Mouse (Mus musculus): Measurements from ENCODE around the gene Otx1. TPM values are rescaled to one million over a fixed set of nuclear protein-coding genes. Genes with fewer than 3 reads are reported as not detected.
A peak's percentile ranks its signal among the peaks of the same experiment; 100 is the strongest.

Otx1 gene
- total and polyA plus RNA-seq, 2 experiments from 2014 or later, result 2.3 to 5.9 TPM

DNA sequence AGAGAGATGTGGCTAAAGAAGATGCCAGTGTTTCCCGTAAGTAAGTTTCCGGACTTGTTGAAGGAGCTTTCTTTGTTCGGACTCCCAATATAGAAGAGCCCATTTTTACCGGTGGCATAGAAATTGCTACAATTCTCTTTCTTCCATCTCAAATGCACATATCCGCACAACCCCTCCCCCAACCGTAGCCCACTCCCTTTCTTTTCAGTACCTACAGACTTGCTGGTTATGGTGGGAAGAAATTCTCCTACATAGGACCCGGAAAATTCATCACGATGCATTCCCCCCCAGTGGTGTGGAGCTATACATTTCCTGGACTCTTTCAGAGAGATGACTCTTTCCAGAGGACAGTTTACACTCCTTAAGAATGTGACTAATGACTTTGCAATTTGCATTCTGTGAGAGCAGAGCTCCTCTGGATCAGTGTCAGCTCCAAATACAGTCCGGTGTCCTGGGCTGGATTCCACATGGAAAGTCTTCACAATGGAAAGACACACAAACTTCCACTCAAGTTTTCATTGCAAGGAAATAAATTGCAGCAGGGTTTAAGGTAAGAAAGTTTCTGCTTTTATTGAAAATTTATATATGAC is 2.7 kb upstream of the Otx1 start:
- no peaks in the 10 kb centered on the region for H3K36me3 ChIP-seq (ENCODE audit: insufficient read depth)
- DNase-seq (peak; percentile 31), ATAC-seq (no peak)
- WGBS, result 27% methylated on average over 9 of the region's 9 CpGs
- H3K27me3 ChIP-seq (ENCODE audit: insufficient read depth, low read length), result peaks cover 32% of the 10 kb centered on the region
- H3K4me2 ChIP-seq (ENCODE audit: low read depth), result peak overlapping the region; percentile 5; the same call in 1 of the 2 replicates
- H3K9ac ChIP-seq, result no peak overlapping the region
- peaks cover 6% of the 10 kb centered on the region; the same call in 1 of the 2 replicates for H3K4me1 ChIP-seq (ENCODE audit: insufficient read depth)
- H3K27ac ChIP-seq (ENCODE audit: low read depth, low read length), result no peak overlapping the region
- H3K4me3 ChIP-seq (ENCODE audit: low read depth, low read length), result no peak overlapping the region
- no peaks in the 10 kb centered on the region for H3K9me3 ChIP-seq (ENCODE audit: low read length)
- TF ChIP-seq CTCF (IDR thresholded peaks at IDR 0.05; ENCODE audit: low read depth), result no peak

- peak overlapping the region; percentile 64 for H3K27ac ChIP-seq (ENCODE audit: low read depth, low read length)
- peak; percentile 24 for ATAC-seq
- WGBS, result 6% methylated on average over 17 of the region's 18 CpGs
- no peaks in the 10 kb centered on the region for H3K9me3 ChIP-seq (ENCODE audit: low read length)
- 0 out of 2 replicates have a peak, but pooled peaks have one; percentile 19 for TF ChIP-seq CTCF (IDR thresholded peaks at IDR 0.05; ENCODE audit: low read depth)
- H3K27me3 ChIP-seq (ENCODE audit: insufficient read depth, low read length), result peaks cover 33% of the 10 kb centered on the region
- 0 out of 2 replicates have a peak overlapping the region, but pooled peaks have one; percentile 7 for H3K4me3 ChIP-seq (ENCODE audit: low read depth, low read length)
- H3K9ac ChIP-seq, result peak overlapping the region; percentile 40
- peaks cover 6% of the 10 kb centered on the region; the same call in 1 of the 2 replicates for H3K4me1 ChIP-seq (ENCODE audit: insufficient read depth)
- H3K4me2 ChIP-seq (ENCODE audit: low read depth), result peak overlapping the region; percentile 65
- H3K36me3 ChIP-seq (ENCODE audit: insufficient read depth), result no peaks in the 10 kb centered on the region
- peak; percentile 55 for DNase-seq
These were observed 1.7 kb upstream of the Otx1 start for GRCm38 (mm10) chr11:22004331-22004841.

DNA sequence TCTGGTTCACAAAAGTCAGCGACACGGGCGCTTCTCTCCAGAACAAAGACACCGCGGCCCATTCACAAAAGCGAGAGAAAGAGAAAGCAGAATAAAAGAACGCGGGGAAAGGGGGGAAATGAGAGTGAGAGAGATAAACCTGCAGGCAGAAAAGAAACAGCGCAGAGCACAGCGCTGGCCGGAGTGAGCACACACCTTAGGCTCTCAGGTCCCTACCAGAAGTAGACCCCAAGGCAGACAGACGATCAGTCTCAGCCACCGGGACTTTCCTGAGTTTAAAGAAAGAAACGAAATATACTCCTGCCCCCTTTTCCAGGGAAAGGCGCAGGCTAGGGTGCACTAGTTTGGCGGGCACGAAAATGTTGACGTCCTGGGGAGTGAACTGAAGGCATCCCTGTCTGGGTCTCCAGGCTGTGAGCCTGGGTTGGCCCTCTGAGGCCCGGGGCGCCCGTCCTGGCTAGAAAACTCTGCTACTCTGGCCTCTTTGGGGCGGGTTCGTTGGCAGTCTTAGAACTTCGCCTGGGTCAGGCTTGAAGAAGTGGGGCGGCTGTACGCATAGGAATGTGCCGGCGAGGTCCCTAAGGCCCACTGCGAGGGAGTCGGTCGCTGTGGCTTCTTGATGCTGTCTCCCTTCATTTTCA is 764 bp upstream of the Otx1 start:
- no peak for TF ChIP-seq CTCF (IDR thresholded peaks at IDR 0.05; ENCODE audit: low read depth)
- H3K4me1 ChIP-seq (ENCODE audit: insufficient read depth), result peaks cover 6% of the 10 kb centered on the region; the same call in 1 of the 2 replicates
- H3K4me3 ChIP-seq (ENCODE audit: low read depth, low read length), result peak overlapping the region; percentile 45
- no peak for ATAC-seq
- H3K9ac ChIP-seq, result peak overlapping the region; percentile 47
- H3K4me2 ChIP-seq (ENCODE audit: low read depth), result peak overlapping the region; percentile 65
- peak; percentile 67 for DNase-seq
- WGBS, result 1% methylated on average over 31 of the region's 31 CpGs
- H3K27me3 ChIP-seq (ENCODE audit: insufficient read depth, low read length), result peaks cover 37% of the 10 kb centered on the region
- peak overlapping the region; percentile 59 for H3K27ac ChIP-seq (ENCODE audit: low read depth, low read length)
- no peaks in the 10 kb centered on the region for H3K9me3 ChIP-seq (ENCODE audit: low read length)
- no peaks in the 10 kb centered on the region for H3K36me3 ChIP-seq (ENCODE audit: insufficient read depth)

DNA sequence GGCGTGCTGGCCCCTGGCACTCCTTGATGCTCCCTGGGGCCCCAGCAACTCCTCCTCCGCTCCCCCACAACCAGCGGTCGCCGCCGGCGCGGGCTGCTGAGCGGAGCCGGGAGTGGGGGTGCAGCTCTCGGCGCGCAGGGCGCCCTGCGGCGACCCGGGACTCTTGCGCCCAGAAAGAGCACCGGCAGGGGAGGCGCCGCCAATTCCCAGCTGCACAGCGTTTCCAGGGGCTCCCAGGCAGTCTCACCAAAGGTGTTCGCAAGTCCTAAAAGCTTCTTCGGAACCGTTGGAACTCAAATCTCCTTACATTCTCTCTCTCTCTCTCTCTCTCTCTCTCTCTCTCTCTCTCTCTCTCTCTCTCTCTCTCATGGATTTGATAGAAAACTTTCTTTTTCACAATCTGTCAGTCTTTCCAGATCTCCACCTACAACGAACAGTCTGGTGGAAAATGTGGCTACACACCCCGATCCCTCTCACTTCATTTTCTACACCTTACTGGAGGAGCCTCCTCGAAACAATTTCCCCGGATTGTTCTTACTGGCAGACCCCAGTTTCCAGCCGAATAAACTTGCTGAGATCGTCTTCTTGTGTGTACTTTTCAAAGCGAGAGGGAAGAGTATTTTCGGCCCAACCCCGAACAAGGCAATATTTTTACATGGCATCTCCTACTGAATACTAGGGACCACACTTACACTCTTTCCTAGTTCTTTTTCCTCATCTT is 475 bp downstream of the Otx1 start:
- H3K9ac ChIP-seq, result peak overlapping the region; percentile 47
- peak overlapping the region; percentile 73 for H3K27ac ChIP-seq (ENCODE audit: low read depth, low read length)
- H3K4me3 ChIP-seq (ENCODE audit: low read depth, low read length), result peak overlapping the region; percentile 45
- no peaks in the 10 kb centered on the region for H3K36me3 ChIP-seq (ENCODE audit: insufficient read depth)
- peaks cover 31% of the 10 kb centered on the region for H3K27me3 ChIP-seq (ENCODE audit: insufficient read depth, low read length)
- DNase-seq, result peak; percentile 68
- no peak for ATAC-seq
- 3% methylated on average over 33 of the region's 34 CpGs for WGBS
- no peak for TF ChIP-seq CTCF (IDR thresholded peaks at IDR 0.05; ENCODE audit: low read depth)
- H3K4me2 ChIP-seq (ENCODE audit: low read depth), result peak overlapping the region; percentile 65
- no peaks in the 10 kb centered on the region for H3K9me3 ChIP-seq (ENCODE audit: low read length)
- 0 out of 2 replicates have a peak, but pooled peaks cover under 1% of the 10 kb centered on the region for H3K4me1 ChIP-seq (ENCODE audit: insufficient read depth)

DNA sequence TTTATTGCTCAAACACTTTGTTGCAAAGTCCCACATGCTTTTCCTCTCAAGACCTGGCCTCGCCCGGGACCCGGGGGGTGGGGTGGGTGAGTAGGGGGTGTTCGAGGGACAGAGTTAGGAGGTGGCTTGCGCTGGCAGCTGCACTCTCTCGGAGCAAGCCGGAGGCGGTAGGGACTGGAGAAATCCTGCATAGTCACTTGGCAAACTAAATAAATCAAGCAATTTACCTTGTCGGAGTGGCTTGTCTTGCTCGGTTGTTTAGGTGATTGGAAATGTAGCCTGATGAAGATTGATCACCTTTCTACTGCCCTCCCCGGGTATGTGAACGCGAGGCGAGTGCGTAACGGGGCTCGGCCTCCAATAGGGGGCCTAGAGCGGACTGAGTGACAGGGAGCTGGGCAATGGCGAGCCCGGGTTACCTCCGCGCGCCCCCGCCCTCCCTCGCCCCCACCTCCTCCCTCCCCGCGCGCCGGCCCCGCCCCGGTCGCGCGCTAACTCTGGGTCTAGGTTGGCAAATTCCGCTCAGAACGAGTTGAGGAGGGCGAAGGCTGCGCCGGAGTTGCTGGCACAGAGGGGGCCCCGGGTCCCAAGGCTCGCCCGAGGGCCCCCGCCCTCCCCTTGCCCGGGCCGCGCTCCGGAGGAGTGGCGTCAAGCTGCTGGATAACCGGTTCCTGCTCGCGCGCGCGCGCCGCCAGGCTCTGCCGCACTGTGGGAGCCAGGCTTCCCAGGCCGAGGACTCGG is 1.2 kb downstream of the Otx1 start:
- Histone ChIP-seq H3K27ac (ENCODE audit: low read depth, low read length) (peak overlapping the region; percentile 73), H3K4me2 (ENCODE audit: low read depth) (peak overlapping the region; percentile 65), H3K4me1 (ENCODE audit: insufficient read depth) (no peaks in the 10 kb centered on the region), H3K9me3 (ENCODE audit: low read length) (no peaks in the 10 kb centered on the region), H3K9ac (peak overlapping the region; percentile 47), H3K27me3 (ENCODE audit: insufficient read depth, low read length) (peaks cover 24% of the 10 kb centered on the region), H3K36me3 (ENCODE audit: insufficient read depth) (no peaks in the 10 kb centered on the region), H3K4me3 (ENCODE audit: low read depth, low read length) (peak overlapping the region; percentile 45)
- peak; percentile 76 for ATAC-seq
- 5% methylated on average over 52 of the region's 59 CpGs for WGBS
- DNase-seq, result peak; percentile 80
- TF ChIP-seq CTCF (IDR thresholded peaks at IDR 0.05; ENCODE audit: low read depth), result no peak

DNA sequence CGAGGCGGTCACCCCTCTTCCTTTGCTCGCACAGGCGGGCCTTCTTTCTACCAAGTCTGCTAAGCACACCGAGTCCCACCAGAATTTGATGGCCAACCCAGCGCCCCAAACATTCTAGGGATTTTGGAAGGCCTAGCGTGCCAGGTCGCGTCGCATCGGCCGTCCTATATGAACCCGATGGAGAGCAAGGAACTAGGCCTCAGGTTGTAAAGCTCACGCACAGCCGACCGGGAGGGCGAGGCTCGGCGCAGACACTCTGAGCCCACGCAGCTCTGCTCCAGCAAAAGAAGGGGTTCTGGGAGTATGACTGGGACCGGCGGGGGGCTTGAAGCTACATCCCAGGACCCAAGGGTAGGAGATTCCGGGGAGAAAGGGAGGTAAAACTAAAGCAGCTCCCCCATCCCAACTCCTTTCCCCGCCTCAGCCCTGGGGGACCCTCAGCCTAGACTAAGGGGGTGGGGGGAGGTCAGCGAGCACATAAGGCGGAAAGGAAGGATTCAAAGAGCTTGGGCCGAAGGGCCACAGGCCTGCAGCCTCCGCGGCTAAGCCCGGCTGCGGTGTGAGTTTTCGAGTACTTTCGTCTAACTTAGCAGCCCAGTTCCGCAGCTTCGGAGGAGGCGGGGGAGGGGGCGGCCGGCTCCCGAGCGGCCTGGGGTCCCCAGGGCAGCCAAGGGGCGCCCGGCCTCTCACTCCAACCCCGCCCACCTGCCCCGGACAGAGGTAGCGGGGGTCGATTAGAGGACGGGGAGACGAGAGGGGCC is 2.2 kb downstream of the Otx1 start:
- Histone ChIP-seq H3K27ac (ENCODE audit: low read depth, low read length) (0 out of 2 replicates have a peak overlapping the region, but pooled peaks have one; percentile 16), H3K36me3 (ENCODE audit: insufficient read depth) (no peaks in the 10 kb centered on the region), H3K4me1 (ENCODE audit: insufficient read depth) (no peaks in the 10 kb centered on the region), H3K9me3 (ENCODE audit: low read length) (no peaks in the 10 kb centered on the region), H3K27me3 (ENCODE audit: insufficient read depth, low read length) (peaks cover 16% of the 10 kb centered on the region), H3K4me3 (ENCODE audit: low read depth, low read length) (peak overlapping the region; percentile 45), H3K4me2 (ENCODE audit: low read depth) (peak overlapping the region; percentile 65), H3K9ac (peak overlapping the region; percentile 42)
- 10% methylated on average over 43 of the region's 48 CpGs for WGBS
- ATAC-seq (no peak), DNase-seq (peak; percentile 49)
- TF ChIP-seq CTCF (IDR thresholded peaks at IDR 0.05; ENCODE audit: low read depth), result no peak

All from forebrain, postnatal 0 days (tissue).